Mouse (Mus musculus): ENCODE data around the gene Camk2n1. TPM values are rescaled to one million over a fixed set of nuclear protein-coding genes. Genes with fewer than 3 reads are reported as not detected.
A peak's percentile ranks its signal among the peaks of the same experiment; 100 is the strongest.

The Camk2n1 gene
- polyA plus RNA-seq, 1 experiment from 2014 or later = 13.8 TPM

DNA sequence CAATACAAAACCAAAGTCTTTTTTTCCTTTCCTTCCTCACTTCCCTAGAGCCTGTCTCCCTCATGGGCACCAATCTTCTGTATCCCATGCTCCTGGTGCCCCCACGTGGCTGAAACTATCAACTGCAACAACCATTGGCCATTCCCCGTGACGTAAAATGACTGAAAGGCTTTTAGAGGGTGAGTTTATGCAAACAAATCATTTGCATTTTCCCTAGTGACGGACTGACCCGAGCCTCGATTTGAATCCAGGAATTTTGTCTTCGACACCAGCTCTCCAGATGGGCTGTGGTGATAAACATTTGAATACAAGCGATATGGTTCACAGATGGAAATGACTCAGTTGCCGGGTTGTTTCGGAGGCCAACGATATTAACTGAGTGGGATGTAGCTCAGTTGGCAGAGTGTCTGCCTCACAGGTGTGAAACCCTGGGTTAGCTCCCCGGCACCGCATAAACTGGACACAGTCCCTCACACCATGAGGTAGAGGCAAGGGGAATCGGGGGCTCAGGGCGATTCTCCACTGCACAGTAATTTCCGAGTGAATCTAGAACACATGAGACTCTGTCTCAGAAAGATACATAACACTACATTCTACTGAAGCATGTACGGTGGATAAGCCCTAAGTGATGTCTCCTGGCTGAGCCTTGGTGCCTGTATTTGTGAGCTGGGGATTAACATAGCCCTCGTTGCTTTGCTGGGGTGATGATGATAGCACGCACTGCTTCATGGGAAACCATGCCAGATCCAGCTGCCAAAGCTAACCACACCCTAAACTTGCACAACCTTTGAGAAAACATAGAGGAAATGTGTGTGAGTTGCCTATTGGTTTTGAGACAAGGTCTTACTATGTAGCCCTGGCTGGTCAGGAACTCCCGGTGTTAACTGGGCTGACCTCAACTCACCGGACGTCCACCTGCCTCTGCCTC lies 27.1 kb upstream of the Camk2n1 start:
- H3K36me3 ChIP-seq (ENCODE audit: insufficient read depth, low read length) = no peaks in the 10 kb centered on the region
- H3K27me3 ChIP-seq (ENCODE audit: insufficient read depth, low read length) = no peaks in the 10 kb centered on the region; the same call in 1 of the 2 replicates
- peak; percentile 97 for TF ChIP-seq CTCF (IDR thresholded peaks at IDR 0.05; ENCODE audit: low read depth)
- H3K4me1 ChIP-seq (replicated peaks; ENCODE audit: insufficient read depth, low read length) = no peaks in the 10 kb centered on the region
- no peak overlapping the region for H3K4me2 ChIP-seq (ENCODE audit: low read length)
- H3K9me3 ChIP-seq (replicated peaks; ENCODE audit: low read length) = no peaks in the 10 kb centered on the region
- H3K4me3 ChIP-seq (replicated peaks; ENCODE audit: low read depth, low read length) = no peak overlapping the region
- no peak overlapping the region for H3K9ac ChIP-seq (ENCODE audit: low read depth, low read length)
- H3K27ac ChIP-seq = no peak overlapping the region
- DNase-seq (ENCODE audit: low spot score) (peak; percentile 90), ATAC-seq (replicated peaks; ENCODE audit: low FRiP score, low read depth) (no peak)
- 37% methylated on average over 22 of the region's 22 CpGs for WGBS

DNA sequence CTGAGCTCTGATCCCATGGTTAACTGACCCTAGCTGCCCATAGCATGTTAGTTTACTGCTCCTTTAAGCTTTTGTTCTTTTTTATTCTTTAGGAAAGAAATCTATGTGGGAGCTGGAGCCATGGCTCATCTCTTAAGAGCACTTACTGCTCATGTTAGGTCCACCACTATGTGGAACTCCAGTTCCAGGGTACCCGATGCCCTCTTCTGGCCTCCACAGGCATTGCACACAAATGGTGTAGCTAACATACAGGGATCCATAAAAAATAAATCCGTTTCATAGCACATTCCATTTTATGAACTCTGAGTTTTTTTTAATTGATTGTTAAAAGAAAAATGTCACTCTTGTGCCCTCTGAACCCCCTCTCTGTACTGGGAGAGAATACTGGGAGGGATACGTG lies 24.3 kb upstream of the Camk2n1 start:
- no peaks in the 10 kb centered on the region for H3K9me3 ChIP-seq (replicated peaks; ENCODE audit: low read length)
- H3K4me3 ChIP-seq (replicated peaks; ENCODE audit: low read depth, low read length) = no peak overlapping the region
- 47% methylated on average over 3 of the region's 3 CpGs for WGBS
- no peak overlapping the region for H3K4me2 ChIP-seq (ENCODE audit: low read length)
- TF ChIP-seq CTCF (IDR thresholded peaks at IDR 0.05; ENCODE audit: low read depth) = peak; percentile 78
- DNase-seq (ENCODE audit: low spot score) (peak; percentile 56), ATAC-seq (replicated peaks; ENCODE audit: low FRiP score, low read depth) (no peak)
- no peaks in the 10 kb centered on the region; the same call in 1 of the 2 replicates for H3K27me3 ChIP-seq (ENCODE audit: insufficient read depth, low read length)
- H3K4me1 ChIP-seq (replicated peaks; ENCODE audit: insufficient read depth, low read length) = no peaks in the 10 kb centered on the region
- no peak overlapping the region for H3K27ac ChIP-seq
- H3K36me3 ChIP-seq (ENCODE audit: insufficient read depth, low read length) = no peaks in the 10 kb centered on the region
- no peak overlapping the region for H3K9ac ChIP-seq (ENCODE audit: low read depth, low read length)

DNA sequence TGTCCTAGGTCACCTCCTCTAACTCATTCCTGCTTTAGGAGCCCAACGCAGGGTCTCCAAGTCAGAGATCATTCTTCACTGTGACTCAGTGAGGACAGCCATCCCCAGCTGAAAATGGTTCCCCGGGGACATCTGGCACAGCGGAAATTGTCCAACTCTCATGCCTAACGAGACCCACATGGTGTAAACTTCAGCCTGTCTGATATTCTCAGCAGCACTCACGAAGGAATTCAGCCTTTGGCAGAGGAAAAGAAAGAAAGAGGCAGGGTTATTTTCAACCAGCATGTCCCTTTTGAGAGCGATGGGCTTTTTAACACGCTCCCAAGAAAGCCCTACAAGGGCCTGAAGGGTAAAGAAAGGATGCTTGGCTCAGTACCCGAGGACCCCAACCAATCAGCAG lies 22.8 kb upstream of the Camk2n1 start:
- TF ChIP-seq CTCF (IDR thresholded peaks at IDR 0.05; ENCODE audit: low read depth) = no peak
- Histone ChIP-seq H3K4me1 (replicated peaks; ENCODE audit: insufficient read depth, low read length) (peaks cover 6% of the 10 kb centered on the region; the same call in 1 of the 2 replicates), H3K9me3 (replicated peaks; ENCODE audit: low read length) (no peaks in the 10 kb centered on the region), H3K9ac (ENCODE audit: low read depth, low read length) (no peak overlapping the region), H3K36me3 (ENCODE audit: insufficient read depth, low read length) (no peaks in the 10 kb centered on the region), H3K27me3 (ENCODE audit: insufficient read depth, low read length) (no peaks in the 10 kb centered on the region; the same call in 1 of the 2 replicates), H3K4me2 (ENCODE audit: low read length) (no peak overlapping the region), H3K27ac (no peak overlapping the region), H3K4me3 (replicated peaks; ENCODE audit: low read depth, low read length) (no peak overlapping the region)
- ATAC-seq (replicated peaks; ENCODE audit: low FRiP score, low read depth) (no peak), DNase-seq (ENCODE audit: low spot score) (no peak)
- WGBS = 50% methylated on average over 8 of the region's 8 CpGs

- under 1% methylated on average over 64 of the region's 64 CpGs for WGBS
- H3K4me1 ChIP-seq (replicated peaks; ENCODE audit: insufficient read depth, low read length) = peaks cover 6% of the 10 kb centered on the region; the same call in 1 of the 2 replicates
- no peaks in the 10 kb centered on the region; the same call in 1 of the 2 replicates for H3K27me3 ChIP-seq (ENCODE audit: insufficient read depth, low read length)
- H3K9ac ChIP-seq (ENCODE audit: low read depth, low read length) = peak within 1 kb of the TSS; percentile 85
- DNase-seq (ENCODE audit: low spot score) = peak; percentile 97
- peak within 1 kb of the TSS; percentile 77 for H3K27ac ChIP-seq
- no peaks in the 10 kb centered on the region for H3K9me3 ChIP-seq (replicated peaks; ENCODE audit: low read length)
- H3K36me3 ChIP-seq (ENCODE audit: insufficient read depth, low read length) = peaks cover 26% of the 10 kb centered on the region; the same call in 1 of the 2 replicates
- peak within 1 kb of the TSS; percentile 87 for H3K4me2 ChIP-seq (ENCODE audit: low read length)
- peak within 1 kb of the TSS; percentile 93 for H3K4me3 ChIP-seq (replicated peaks; ENCODE audit: low read depth, low read length)
- peak; percentile 39 for TF ChIP-seq CTCF (IDR thresholded peaks at IDR 0.05; ENCODE audit: low read depth)
- ATAC-seq (replicated peaks; ENCODE audit: low FRiP score, low read depth) = peak; percentile 89
These were observed 19.5 kb upstream of the Camk2n1 start, which contains the start of gene Mul1 for GRCm38 (mm10) chr4:138434347-138435316. TSS of gene Mul1 (plus strand) at chr4:138434671.

DNA sequence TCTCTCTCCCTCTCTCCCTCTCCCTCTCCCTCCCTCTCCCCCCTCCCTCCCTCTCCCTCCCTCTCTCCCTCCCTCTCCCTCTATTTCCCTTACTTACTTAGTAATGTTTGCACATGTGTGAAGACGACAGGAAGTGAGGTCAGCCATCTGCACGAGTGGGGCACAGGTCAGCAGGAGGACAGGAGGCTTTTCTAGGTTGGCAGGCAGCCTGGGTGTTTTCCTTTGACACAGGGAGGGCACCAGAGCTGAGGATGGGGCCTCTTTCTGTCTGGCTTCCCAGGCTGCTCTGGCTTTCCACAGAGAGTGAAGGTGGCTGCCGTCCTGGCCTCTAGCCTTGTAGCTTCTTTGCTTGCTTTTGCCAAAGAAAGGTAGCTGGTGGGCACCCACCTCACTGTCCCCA lies 14.1 kb upstream of the Camk2n1 start:
- Histone ChIP-seq H3K9ac (ENCODE audit: low read depth, low read length) (no peak overlapping the region), H3K27ac (no peak overlapping the region), H3K4me2 (ENCODE audit: low read length) (no peak overlapping the region), H3K36me3 (ENCODE audit: insufficient read depth, low read length) (peaks cover 43% of the 10 kb centered on the region), H3K9me3 (replicated peaks; ENCODE audit: low read length) (no peaks in the 10 kb centered on the region), H3K27me3 (ENCODE audit: insufficient read depth, low read length) (no peaks in the 10 kb centered on the region), H3K4me3 (replicated peaks; ENCODE audit: low read depth, low read length) (no peak overlapping the region), H3K4me1 (replicated peaks; ENCODE audit: insufficient read depth, low read length) (peaks cover 6% of the 10 kb centered on the region; the same call in 1 of the 2 replicates)
- 35% methylated on average over 3 of the region's 3 CpGs for WGBS
- ATAC-seq (replicated peaks; ENCODE audit: low FRiP score, low read depth) (no peak), DNase-seq (ENCODE audit: low spot score) (no peak)
- no peak for TF ChIP-seq CTCF (IDR thresholded peaks at IDR 0.05; ENCODE audit: low read depth)

DNA sequence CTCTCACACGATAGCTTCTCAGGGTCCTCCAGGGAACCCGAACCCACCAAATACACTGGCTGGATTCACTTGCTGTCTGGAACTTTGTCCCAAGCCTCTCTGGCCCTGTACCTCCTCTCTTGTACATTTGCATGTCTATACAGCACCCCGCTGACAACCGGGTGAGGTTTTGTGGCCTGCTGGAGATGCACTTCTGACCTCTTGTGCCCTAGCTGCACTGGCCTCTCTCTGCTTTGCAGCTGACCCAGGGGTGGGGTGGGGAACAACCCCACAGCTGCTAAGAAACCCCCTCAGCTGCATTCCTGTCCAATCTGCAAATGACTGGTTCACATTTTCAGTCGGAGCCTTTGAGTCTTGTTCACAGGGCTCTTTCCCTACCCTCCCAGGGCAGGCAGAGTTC lies 9.2 kb upstream of the Camk2n1 start:
- Histone ChIP-seq H3K4me2 (ENCODE audit: low read length) (no peak overlapping the region), H3K9ac (ENCODE audit: low read depth, low read length) (no peak overlapping the region), H3K27ac (no peak overlapping the region), H3K9me3 (replicated peaks; ENCODE audit: low read length) (no peaks in the 10 kb centered on the region), H3K4me3 (replicated peaks; ENCODE audit: low read depth, low read length) (no peak overlapping the region), H3K4me1 (replicated peaks; ENCODE audit: insufficient read depth, low read length) (no peaks in the 10 kb centered on the region), H3K36me3 (ENCODE audit: insufficient read depth, low read length) (peaks cover 15% of the 10 kb centered on the region), H3K27me3 (ENCODE audit: insufficient read depth, low read length) (no peaks in the 10 kb centered on the region)
- TF ChIP-seq CTCF (IDR thresholded peaks at IDR 0.05; ENCODE audit: low read depth) = no peak
- 10% methylated on average over 5 of the region's 5 CpGs for whole genome bisulfite sequencing
- ATAC-seq (replicated peaks; ENCODE audit: low FRiP score, low read depth) = no peak
- no peak for DNase-seq (ENCODE audit: low spot score)
